Mouse (Mus musculus) intestine, postnatal 0 days (tissue): ENCODE measurements at regions not wholly inside any gene's neighbourhood (a gene's known extent, or its start where the extent isn't known, plus 50 kb on each side); places are given as distances from the start of the nearest gene placed in this dataset.

Experiments used
- ATAC-seq: fragments of 200-750 bp; cut with Nextera tagmentation; 2 replicates; pipeline ENCODE4 v1.8.0; 2017; ENCODE audit warnings: mild to moderate bottlenecking, moderate TSS enrichment, moderate library complexity
- H3K27ac ChIP-seq: fragments of 300-500 bp; sonication (generic); 2 replicates; pipeline ENCODE4 v1.5.1; 2014; ENCODE audit warnings: mild to moderate bottlenecking, low read depth, low read length, moderate library complexity
- H3K27me3 ChIP-seq: fragments of 300-500 bp; sonication (generic); replicated peaks from 2 replicates; pipeline ENCODE4 v1.6.1; 2014; ENCODE audit warnings: low read length, mixed read lengths; ENCODE audit not compliant: control insufficient read depth, insufficient read depth
- H3K36me3 ChIP-seq: fragments of 300-500 bp; sonication (generic); 2 replicates; pipeline ENCODE4 v1.6.1; 2014; ENCODE audit warnings: mild to moderate bottlenecking, moderate library complexity; ENCODE audit not compliant: control insufficient read depth, insufficient read depth
- H3K4me1 ChIP-seq: fragments of 300-500 bp; sonication (generic); replicated peaks from 2 replicates; pipeline ENCODE4 v1.6.1; 2014; ENCODE audit warnings: antibody characterized with exemption, low read length, mixed read lengths; ENCODE audit not compliant: control insufficient read depth, insufficient read depth
- H3K4me2 ChIP-seq: fragments of 300-500 bp; sonication (generic); replicated peaks from 2 replicates; pipeline ENCODE4 v1.6.1; 2014; ENCODE audit warnings: low read depth, mild to moderate bottlenecking, moderate library complexity
- H3K4me3 ChIP-seq: fragments of 300-500 bp; sonication (generic); 2 replicates; pipeline ENCODE4 v1.5.1; 2014; ENCODE audit warnings: low read depth, low read length
- H3K9ac ChIP-seq: fragments of 300-500 bp; sonication (generic); 2 replicates; pipeline ENCODE4 v1.6.1; 2014; ENCODE audit warnings: mild to moderate bottlenecking, low read depth, low read length
- H3K9me3 ChIP-seq: fragments of 300-500 bp; sonication (generic); 2 replicates; pipeline ENCODE4 v1.6.1; 2016; ENCODE audit warnings: mixed run types; ENCODE audit not compliant: control insufficient read depth
- CTCF ChIP-seq: sonication (generic); IDR thresholded peaks from 2 replicates; pipeline ENCODE4 v1.5.1; 2016; ENCODE audit warnings: low read depth, mild to moderate bottlenecking, control low read depth, antibody characterized with exemption, moderate library complexity
- WGBS: fragments of 180-500 bp; shearing (Covaris S2); extraction: QIAGEN DNeasy Blood & Tissue Kit; methylation state at CpG from one replicate; pipeline ENCODE4 v1.1.7; 2014; 5-methylcytosine and 5-hydroxymethylcytosine counted together

DNA sequence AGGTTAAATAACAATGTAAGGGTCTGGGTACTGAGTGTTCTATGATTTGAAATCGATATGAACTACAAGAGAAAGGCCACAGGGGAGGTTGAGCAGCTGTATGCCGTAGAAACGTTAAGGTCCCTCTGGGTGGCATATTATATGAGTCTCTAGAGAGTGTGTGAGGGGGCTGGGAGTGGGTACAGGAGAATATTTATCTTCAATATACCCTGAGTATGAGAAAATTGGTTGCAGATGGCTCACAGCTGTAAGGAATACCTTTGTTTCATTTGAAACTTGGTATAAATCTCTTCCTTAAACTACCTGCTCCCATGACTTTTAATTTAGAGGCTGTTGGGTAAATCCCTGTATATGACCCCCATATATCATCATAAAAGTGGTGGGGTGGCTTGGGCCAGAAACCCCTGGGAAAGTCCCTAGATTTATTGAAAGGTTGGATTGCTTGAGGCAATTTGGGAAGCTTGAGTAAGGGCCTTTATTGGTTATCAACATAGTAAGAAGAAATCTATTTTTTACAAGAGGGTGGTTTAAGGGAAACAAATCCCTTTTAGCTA is 128.7 kb upstream of the Prkg2 start:
- no peak for TF ChIP-seq CTCF
- H3K4me3 ChIP-seq = no peak overlapping the region
- ATAC-seq = no peak

DNA sequence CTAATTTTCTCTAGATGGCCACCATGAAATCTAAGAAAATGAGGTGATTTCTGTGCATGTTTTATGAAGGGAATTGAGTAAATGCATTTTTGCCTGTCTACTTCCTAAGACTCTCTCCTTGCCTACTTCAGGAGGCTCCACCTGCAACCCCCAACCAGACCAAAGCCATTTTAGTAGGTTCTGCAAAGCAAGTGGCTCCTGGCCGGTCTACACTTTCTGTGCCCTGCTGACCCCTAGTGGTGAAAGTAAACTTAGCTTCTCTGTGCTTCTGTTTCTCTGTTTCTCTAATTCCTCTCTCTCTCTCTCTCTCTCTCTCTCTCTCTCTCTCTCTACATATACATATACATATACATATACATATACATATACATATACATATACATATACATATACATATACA is 120.8 kb upstream of the Prkg2 start:
- H3K4me1 ChIP-seq = no peaks in the 10 kb centered on the region
- 9% methylated on average over 1 of the region's 1 CpGs for WGBS

More for the DNA sequence above, 128.7 kb upstream of the Prkg2 start:
- no peak overlapping the region for H3K4me2 ChIP-seq
- H3K36me3 ChIP-seq = no peaks in the 10 kb centered on the region
- no peaks in the 10 kb centered on the region for H3K4me1 ChIP-seq
- no peaks in the 10 kb centered on the region for H3K27me3 ChIP-seq
- WGBS = 81% methylated on average over 3 of the region's 3 CpGs
- no peak overlapping the region for H3K9ac ChIP-seq
- H3K9me3 ChIP-seq = no peaks in the 10 kb centered on the region
- no peak overlapping the region for H3K27ac ChIP-seq

DNA sequence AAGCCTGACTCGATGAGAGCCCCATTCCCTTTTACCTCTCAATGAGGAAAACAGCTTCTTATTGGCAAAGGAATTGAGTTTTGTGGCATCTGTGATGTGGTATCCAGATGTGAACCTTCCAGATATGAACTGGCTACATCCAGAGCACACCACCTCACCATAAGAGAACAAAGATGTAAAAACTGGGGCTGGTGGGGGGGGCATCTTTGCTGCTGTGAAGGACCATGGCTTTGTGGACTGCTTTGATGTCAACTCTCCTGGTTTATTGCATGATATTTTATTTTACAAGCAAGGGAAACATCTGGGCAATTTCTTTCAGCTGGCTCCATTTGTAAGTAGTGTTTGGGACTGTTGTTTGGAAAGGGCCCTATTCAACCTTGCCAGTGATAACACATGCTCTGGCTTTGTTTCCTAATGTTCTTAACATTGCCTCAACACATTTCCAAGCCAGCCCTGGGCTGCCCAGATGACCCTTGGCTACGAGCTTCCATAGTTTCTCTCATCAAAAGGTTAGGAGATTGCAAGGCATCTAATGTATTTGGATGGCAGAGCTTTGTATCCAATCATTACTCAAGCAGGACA is 116.2 kb upstream of the Prkg2 start:
- no peak for ATAC-seq
- H3K4me1 ChIP-seq = no peaks in the 10 kb centered on the region
- no peaks in the 10 kb centered on the region for H3K27me3 ChIP-seq
- H3K9ac ChIP-seq = no peak overlapping the region
- no peak overlapping the region for H3K27ac ChIP-seq
- no peak overlapping the region for H3K4me2 ChIP-seq
- no peaks in the 10 kb centered on the region for H3K9me3 ChIP-seq
- 75% methylated on average over 2 of the region's 2 CpGs for WGBS
- no peaks in the 10 kb centered on the region for H3K36me3 ChIP-seq
- no peak for TF ChIP-seq CTCF
- no peak overlapping the region for H3K4me3 ChIP-seq

More for the DNA sequence above, 120.8 kb upstream of the Prkg2 start:
- Histone ChIP-seq H3K9me3 (no peaks in the 10 kb centered on the region), H3K36me3 (no peaks in the 10 kb centered on the region), H3K4me2 (no peak overlapping the region), H3K4me3 (no peak overlapping the region), H3K9ac (no peak overlapping the region), H3K27me3 (no peaks in the 10 kb centered on the region), H3K27ac (no peak overlapping the region)
- ATAC-seq = no peak
- TF ChIP-seq CTCF = peak; percentile 89

DNA sequence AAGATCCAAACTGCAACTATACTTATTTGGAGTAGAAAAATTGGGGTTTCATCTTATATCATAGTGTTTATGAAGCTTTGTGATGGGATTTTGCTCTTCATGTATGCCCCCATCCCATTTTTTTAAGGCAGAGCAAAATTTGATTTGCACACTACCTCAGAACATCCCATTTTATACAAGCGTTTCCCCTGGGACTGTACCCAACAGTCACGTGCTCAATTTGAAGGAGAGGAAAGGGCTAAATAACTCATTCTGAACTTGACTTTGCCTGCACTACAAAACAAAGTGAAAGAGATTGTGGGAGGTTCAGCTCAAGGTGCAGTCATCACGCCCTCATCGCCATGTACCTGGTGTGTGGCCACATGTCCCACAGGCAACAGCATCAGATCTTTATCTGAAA is 115.1 kb upstream of the Prkg2 start:
- H3K4me1 ChIP-seq = no peaks in the 10 kb centered on the region
- no peak overlapping the region for H3K27ac ChIP-seq
- no peak for TF ChIP-seq CTCF
- no peaks in the 10 kb centered on the region for H3K9me3 ChIP-seq
- no peak overlapping the region for H3K4me2 ChIP-seq
- ATAC-seq = no peak
- H3K9ac ChIP-seq = no peak overlapping the region
- 85% methylated on average over 4 of the region's 4 CpGs for WGBS
- H3K27me3 ChIP-seq = no peaks in the 10 kb centered on the region
- no peak overlapping the region for H3K4me3 ChIP-seq
- H3K36me3 ChIP-seq = no peaks in the 10 kb centered on the region

DNA sequence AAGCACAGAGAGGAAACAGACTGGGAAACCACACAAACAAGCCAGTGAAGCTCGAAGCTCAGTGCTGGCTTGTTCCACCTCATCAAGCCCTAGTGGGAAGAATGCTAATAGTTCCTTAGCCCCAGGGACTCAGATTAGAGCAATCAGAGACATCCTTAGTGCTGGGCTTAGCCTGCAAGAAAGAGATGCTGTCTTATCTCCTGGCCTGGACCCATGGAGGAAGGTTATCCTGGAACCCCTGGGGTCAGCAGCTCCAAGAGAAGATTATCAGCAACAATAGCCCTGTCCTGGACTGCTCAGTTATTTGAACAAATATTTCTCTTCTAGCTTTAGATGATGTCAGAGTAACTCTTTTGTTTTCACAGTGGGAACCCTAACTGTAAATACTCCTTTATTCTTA is 112.8 kb upstream of the Prkg2 start:
- TF ChIP-seq CTCF = 0 out of 2 replicates have a peak, but pooled peaks have one; percentile 7
- no peak for ATAC-seq

DNA sequence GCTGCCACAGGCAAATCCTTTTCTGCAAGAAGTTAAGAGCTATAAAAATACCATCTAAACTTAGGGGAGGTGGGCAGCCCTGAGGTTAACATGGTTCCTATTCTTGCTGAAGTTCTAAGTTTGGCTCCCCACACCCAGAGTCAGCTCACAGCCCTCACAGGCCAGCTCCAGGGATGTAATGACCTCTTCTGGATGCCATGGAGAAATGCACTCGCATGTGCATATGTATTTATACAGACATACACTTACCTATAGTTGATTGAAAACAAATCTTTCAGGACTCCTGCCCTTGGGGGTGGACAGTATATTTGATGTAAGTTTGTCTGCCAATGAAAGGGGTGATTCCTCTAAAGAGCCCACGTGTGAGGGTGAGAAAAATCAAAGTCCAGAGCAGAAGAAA is 95.5 kb upstream of the Prkg2 start:
- WGBS = 72% methylated on average over 2 of the region's 2 CpGs
- Histone ChIP-seq H3K27me3 (no peaks in the 10 kb centered on the region), H3K27ac (peak overlapping the region; percentile 12; the same call in 1 of the 2 replicates), H3K4me3 (no peak overlapping the region), H3K4me2 (no peak overlapping the region), H3K9me3 (no peaks in the 10 kb centered on the region), H3K9ac (no peak overlapping the region), H3K4me1 (peaks cover 8% of the 10 kb centered on the region), H3K36me3 (no peaks in the 10 kb centered on the region)
- ATAC-seq = no peak
- TF ChIP-seq CTCF = peak; percentile 70

More for the DNA sequence above, 112.8 kb upstream of the Prkg2 start:
- no peak overlapping the region for H3K9ac ChIP-seq
- no peak overlapping the region for H3K4me3 ChIP-seq
- 51% methylated on average over 1 of the region's 1 CpGs for WGBS
- no peak overlapping the region for H3K4me2 ChIP-seq
- no peaks in the 10 kb centered on the region for H3K36me3 ChIP-seq
- H3K9me3 ChIP-seq = no peaks in the 10 kb centered on the region
- H3K27me3 ChIP-seq = no peaks in the 10 kb centered on the region
- no peaks in the 10 kb centered on the region for H3K4me1 ChIP-seq
- no peak overlapping the region for H3K27ac ChIP-seq
